Mouse (Mus musculus): ENCODE measurements around the gene Ino80b. TPM values are rescaled to one million over a fixed set of nuclear protein-coding genes. Genes with fewer than 3 reads are reported as not detected.
A peak's percentile ranks its signal among the peaks of the same experiment; 100 is the strongest.

Gene Ino80b
- polyA plus RNA-seq, 1 experiment = 8.7 TPM

DNA sequence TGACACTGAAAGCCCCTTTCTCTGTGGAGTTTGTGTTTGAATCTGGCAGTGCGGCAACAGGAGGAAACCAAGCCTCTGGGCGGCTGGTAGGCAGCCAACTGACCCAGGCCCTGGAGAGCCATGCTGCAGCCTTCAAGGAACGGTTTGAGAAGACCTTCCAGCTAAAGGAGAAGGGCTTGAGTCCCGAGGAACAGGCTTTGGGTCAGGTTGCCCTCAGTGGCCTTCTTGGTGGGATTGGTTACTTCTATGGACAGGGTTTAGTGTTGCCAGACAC is 8.1 kb downstream of the Ino80b start:
- peaks cover 8% of the 10 kb centered on the region; the same call in 1 of the 2 replicates for H3K4me1 ChIP-seq (ENCODE audit: control insufficient read depth, insufficient read depth, insufficient read length, low read length)

DNA sequence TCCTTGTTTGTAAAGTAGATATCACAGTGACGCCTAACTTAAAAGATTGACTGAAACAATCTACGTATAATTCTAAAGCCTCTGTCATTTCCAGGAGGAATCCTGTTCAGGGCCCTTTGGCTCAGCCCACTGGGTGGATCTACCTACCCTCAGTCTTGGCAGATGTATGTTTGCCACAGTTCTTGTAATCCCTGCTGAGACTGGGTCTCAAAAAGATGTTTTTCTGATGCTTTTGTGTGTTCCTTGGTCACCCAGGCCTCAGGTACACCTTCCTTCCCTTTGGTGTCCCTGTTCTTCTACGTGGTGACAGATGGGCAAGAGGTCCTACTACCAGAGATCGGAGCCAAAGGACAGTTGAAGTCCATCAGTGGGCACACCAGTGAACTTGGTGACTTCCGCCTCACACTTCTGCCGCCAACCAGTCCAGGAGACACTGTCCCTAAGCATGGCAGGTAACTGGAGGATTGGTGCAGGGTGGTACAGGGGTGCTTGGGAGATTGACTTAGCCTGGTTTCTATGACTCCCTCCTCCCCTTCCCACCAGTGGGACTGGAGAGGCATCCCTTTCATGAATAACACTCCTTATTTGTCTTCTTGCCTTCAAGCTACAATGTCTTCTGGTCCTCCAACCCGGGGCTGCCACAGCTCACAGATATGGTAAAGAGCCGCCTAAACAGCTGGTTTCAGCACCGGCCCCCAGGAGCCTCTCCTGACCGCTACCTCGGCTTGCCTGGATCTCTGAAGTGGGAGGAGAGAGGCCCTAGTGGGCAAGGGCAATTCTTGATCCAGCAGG is 8.7 kb downstream of the Ino80b start:
- Histone ChIP-seq H3K4me3 (ENCODE audit: insufficient read depth, low read depth, low read length) (peak overlapping the region; percentile 89), H3K4me1 (ENCODE audit: control insufficient read depth, insufficient read depth, insufficient read length, low read length) (peaks cover 8% of the 10 kb centered on the region; the same call in 1 of the 2 replicates), H3K27ac (replicated peaks; ENCODE audit: low read depth, low read length) (no peak overlapping the region)

More for the DNA sequence above, 8.1 kb downstream of the Ino80b start:
- no peak overlapping the region for H3K4me3 ChIP-seq (ENCODE audit: insufficient read depth, low read depth, low read length)
- no peak overlapping the region for H3K27ac ChIP-seq (replicated peaks; ENCODE audit: low read depth, low read length)

- Histone ChIP-seq H3K27ac (replicated peaks; ENCODE audit: low read depth, low read length) (no peak overlapping the region), H3K4me1 (ENCODE audit: control insufficient read depth, insufficient read depth, insufficient read length, low read length) (peaks cover 8% of the 10 kb centered on the region; the same call in 1 of the 2 replicates), H3K4me3 (ENCODE audit: insufficient read depth, low read depth, low read length) (peak overlapping the region; percentile 89)
Measured at GRCm38 (mm10) chr6:83115682-83116372, 9.4 kb downstream of the Ino80b start.

DNA sequence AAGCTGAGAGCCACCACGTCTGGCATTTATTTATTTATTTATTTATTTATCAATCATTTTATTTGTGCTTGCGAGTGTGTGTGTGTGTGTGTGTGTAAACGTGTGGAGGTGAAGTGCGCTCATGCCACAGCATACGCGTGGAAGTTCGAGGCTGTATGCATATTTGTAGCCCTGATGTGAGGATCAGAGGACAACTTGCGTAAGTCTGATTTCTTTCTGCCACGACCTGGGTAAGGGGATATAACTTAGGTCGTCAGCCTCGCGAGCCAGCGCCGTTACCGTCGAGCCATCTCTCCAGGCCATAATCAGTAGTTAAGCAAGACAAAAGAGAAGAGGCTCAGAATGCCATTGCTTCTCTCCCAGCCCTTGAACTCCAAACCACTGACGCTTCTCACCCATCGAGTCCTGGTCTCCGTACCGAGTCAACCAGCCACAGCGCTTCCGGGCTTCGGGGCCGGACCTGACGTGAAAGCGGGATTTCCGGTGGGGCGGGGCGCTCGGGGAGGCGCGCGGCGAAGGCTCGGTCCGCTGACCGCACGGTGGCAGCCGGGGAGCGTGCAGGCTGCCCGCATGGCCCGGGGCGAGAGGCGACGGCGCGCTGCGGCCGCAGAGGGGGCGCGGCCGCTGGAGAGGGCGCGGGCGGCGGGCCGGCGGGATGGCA is 10.1 kb downstream of the Ino80b start, which contains the start of gene Mogs:
TSS of gene Mogs (plus strand) at position 486 of the 661 bp plus-strand sequence.
- Histone ChIP-seq H3K4me3 (ENCODE audit: insufficient read depth, low read depth, low read length) (peak within 1 kb of the TSS; percentile 89), H3K27ac (replicated peaks; ENCODE audit: low read depth, low read length) (peak within 1 kb of the TSS; percentile 94), H3K4me1 (ENCODE audit: control insufficient read depth, insufficient read depth, insufficient read length, low read length) (peaks cover 8% of the 10 kb centered on the region; the same call in 1 of the 2 replicates)

DNA sequence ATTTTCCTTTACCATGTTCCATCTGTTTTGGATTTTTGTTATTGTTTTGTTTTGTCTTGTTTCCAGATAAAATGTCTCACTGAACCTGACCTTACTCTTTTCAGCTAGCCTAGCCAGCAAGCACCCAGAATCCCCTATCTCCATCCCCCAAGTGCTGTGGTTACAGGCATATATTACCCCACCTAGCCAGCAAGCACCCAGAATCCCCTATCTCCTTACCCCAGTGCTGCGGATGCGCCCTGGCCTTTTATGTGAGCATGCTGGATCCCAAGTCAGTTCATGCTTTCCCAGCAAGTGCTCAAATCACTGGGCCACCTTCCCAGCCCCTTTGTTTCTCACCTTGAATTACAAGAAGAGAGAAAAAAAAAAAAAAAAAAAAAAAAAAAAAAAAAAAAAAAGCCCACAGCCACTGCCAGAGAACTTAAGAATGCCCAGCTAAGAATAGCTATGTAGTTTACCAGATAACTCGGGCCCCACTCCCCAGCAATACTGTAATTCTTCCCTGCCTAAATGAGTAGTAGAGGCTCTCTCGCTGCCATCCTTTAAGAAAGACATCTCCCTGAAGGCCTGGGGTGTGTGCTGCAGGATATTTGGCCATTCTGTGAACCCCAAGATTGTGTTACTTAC is 13.6 kb downstream of the Ino80b start:
- Histone ChIP-seq H3K4me3 (ENCODE audit: insufficient read depth, low read depth, low read length) (no peak overlapping the region), H3K4me1 (ENCODE audit: control insufficient read depth, insufficient read depth, insufficient read length, low read length) (peaks cover 7% of the 10 kb centered on the region; the same call in 1 of the 2 replicates), H3K27ac (replicated peaks; ENCODE audit: low read depth, low read length) (no peak overlapping the region)

GRCm38 (mm10) chr6:83108762-83109668 is 16.2 kb downstream of the Ino80b start, which contains the start of gene Mrpl53:
TSS of gene Mrpl53 (plus strand) at chr6:83109040.
- Histone ChIP-seq H3K27ac (replicated peaks; ENCODE audit: low read depth, low read length) (peak within 1 kb of the TSS; percentile 92), H3K4me1 (ENCODE audit: control insufficient read depth, insufficient read depth, insufficient read length, low read length) (peaks cover 4% of the 10 kb centered on the region; the same call in 1 of the 2 replicates), H3K4me3 (ENCODE audit: insufficient read depth, low read depth, low read length) (peak within 1 kb of the TSS; percentile 89)

DNA sequence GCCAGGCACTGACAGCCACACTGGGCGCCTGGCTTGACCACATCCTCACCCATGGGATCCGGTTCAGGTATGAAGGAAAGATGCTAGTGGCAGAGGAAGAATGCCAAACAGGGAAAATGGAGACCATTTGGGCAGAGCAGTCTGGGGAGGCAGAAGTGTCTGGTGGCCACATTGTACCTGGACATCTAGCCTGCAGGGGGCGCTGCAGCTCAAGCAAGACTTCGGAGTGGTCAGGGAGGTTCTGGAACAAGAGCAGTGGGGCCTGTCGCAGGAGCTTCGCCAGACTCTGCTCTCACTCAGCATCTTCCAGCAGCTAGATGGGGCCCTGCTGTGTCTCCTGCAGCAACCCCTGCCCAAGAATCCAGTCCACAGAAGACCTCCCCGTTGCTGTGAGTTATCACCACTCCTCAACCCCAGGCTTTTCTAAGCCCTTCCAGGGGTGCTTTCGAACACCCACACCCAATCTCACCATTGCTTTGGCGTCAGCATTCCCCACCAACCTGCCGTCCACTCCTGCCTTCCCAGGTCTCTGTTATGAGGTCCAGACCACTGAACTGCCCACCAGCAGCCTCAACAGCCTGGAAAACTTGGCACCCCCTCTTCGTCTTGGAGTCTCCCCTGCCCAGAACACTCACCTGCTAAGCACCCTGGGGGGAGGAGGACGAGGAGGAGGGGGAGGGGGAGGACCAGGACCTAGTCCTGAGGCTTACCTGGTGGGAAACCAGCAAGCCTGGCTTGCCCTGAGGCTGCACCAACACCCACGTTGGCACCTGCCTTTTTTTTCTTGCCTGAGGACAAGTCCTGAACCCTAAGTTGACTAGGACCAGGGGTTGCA is 17.4 kb downstream of the Ino80b start:
- peaks cover 4% of the 10 kb centered on the region for H3K4me1 ChIP-seq (ENCODE audit: control insufficient read depth, insufficient read depth, insufficient read length, low read length)
- H3K4me3 ChIP-seq (ENCODE audit: insufficient read depth, low read depth, low read length) = peak overlapping the region; percentile 89
- no peak overlapping the region for H3K27ac ChIP-seq (replicated peaks; ENCODE audit: low read depth, low read length)

- H3K4me3 ChIP-seq (ENCODE audit: insufficient read depth, low read depth, low read length) = no peak overlapping the region
- H3K27ac ChIP-seq (replicated peaks; ENCODE audit: low read depth, low read length) = no peak overlapping the region
- H3K4me1 ChIP-seq (ENCODE audit: control insufficient read depth, insufficient read depth, insufficient read length, low read length) = peaks cover 10% of the 10 kb centered on the region
Measured at GRCm38 (mm10) chr6:83104158-83104557, 21.1 kb downstream of the Ino80b start.

- peaks cover 10% of the 10 kb centered on the region for H3K4me1 ChIP-seq (ENCODE audit: control insufficient read depth, insufficient read depth, insufficient read length, low read length)
- 0 out of 2 replicates have a peak overlapping the region, but pooled peaks have one; percentile 76 for H3K4me3 ChIP-seq (ENCODE audit: insufficient read depth, low read depth, low read length)
- no peak overlapping the region for H3K27ac ChIP-seq (replicated peaks; ENCODE audit: low read depth, low read length)
Measured at GRCm38 (mm10) chr6:83103130-83103650, 22.0 kb downstream of the Ino80b start.

GRCm38 (mm10) chr6:83101688-83102556 is 23.3 kb downstream of the Ino80b start:
- H3K4me3 ChIP-seq (ENCODE audit: insufficient read depth, low read depth, low read length) = peak overlapping the region; percentile 76
- H3K27ac ChIP-seq (replicated peaks; ENCODE audit: low read depth, low read length) = peak overlapping the region; percentile 42
- H3K4me1 ChIP-seq (ENCODE audit: control insufficient read depth, insufficient read depth, insufficient read length, low read length) = peaks cover 6% of the 10 kb centered on the region

DNA sequence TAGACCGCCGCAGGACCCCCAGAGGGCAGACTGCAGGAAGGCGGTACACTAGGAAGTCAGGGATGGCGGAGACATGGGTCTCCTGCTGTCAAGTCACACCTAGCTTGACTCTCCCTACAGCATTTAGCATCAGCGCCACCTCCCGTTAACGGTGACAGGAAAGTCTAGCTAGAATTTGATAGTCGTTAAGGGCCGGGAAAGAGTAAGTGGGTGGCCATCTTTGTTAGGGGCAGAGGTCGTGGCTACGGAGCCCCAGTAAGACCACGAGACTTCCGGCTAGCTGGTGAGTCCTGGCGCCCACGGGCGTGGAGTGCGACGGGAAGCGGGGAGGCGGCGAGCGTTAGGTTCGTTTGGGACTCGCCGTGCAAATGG is 23.9 kb downstream of the Ino80b start, which contains the start of the genes Ccdc142 and Gm42688:
TSS of gene Ccdc142 (plus strand) at position 286 of the 372 bp plus-strand sequence.
TSS of gene Gm42688 (plus strand) at position 302 of the 372 bp plus-strand sequence.
- peak within 1 kb of the TSS; percentile 76 for H3K4me3 ChIP-seq (ENCODE audit: insufficient read depth, low read depth, low read length)
- peak within 1 kb of the TSS; percentile 42 for H3K27ac ChIP-seq (replicated peaks; ENCODE audit: low read depth, low read length)
- peaks cover 6% of the 10 kb centered on the region for H3K4me1 ChIP-seq (ENCODE audit: control insufficient read depth, insufficient read depth, insufficient read length, low read length)

GRCm38 (mm10) chr6:83098411-83098810 is 26.8 kb downstream of the Ino80b start:
- H3K27ac ChIP-seq (replicated peaks; ENCODE audit: low read depth, low read length) = no peak overlapping the region
- peaks cover 6% of the 10 kb centered on the region for H3K4me1 ChIP-seq (ENCODE audit: control insufficient read depth, insufficient read depth, insufficient read length, low read length)
- H3K4me3 ChIP-seq (ENCODE audit: insufficient read depth, low read depth, low read length) = no peak overlapping the region
